Mouse (Mus musculus): ENCODE data around the gene Nxph4. TPM values are rescaled to one million over a fixed set of nuclear protein-coding genes. Genes with fewer than 3 reads are reported as not detected.

Gene Nxph4
- total RNA-seq, 2 experiments from 2014 or later: 13.6 to 14.0 TPM

DNA sequence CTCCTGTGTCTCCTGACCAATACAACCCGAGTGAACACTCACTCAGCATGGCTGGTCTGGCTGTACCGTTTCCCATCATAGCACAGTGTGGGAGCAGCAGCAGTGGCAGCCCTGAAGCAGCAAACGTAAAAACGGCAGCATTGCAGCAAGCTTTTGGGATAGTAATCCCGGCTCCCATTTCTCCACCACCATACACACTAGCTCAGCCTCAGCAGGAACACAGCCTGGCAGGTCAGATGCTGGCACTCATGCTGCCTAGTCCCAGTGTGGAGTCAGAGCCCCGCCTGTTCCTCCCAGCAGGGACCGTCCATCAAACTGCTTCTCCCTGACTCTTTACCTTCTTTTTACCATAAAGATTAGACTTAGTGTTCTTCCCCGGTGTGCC, 43.2 kb downstream of the Nxph4 start:
- no peak for DNase-seq (ENCODE audit: low spot score in 2 of 2)

DNA sequence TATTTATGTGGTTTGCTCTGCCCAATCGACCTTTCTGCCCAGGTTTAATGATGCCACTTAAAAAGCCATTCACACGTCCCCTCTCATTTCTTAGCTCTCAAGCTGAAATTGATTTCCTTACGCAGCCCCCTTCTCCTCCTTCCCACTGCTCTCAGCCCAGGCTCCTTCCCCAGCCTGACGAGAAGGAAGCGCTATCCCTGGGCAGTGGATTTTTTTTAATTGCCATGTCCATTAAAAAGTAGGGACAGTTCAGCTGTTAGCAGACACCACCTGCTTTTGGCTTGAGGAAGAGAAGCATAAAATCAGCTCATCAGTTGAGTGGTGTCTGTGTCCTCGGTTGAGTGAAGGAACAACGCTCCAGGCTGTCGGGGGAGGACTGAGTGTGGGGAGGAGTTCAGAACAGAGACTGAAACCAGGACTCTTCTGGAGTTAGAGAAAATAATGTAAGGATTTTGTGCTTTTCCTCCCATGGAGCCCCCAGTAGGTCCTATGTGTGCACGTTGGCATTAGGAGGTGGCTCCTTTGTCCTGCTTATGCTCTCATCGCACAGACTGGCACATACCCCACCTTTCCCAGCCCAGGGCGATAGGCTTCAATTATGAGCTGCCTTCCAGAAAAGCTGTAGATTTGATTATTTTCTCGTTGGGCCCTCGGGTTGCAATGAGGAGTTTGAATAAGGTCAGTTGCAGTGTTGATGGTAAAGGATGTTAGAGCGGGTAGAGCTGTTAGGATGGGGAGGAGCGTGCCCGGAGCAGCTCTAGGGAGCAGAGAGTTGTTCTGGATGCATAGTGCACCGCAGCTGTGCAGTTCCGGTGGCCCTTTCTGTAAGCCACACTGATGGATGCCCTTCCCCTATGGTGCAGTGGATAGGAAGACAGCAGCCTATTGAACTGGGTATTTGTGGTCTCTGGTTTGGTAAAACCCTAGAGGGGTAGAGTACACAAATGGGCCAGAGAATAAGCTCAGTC, 43.9 kb downstream of the Nxph4 start:
- no peak for DNase-seq (ENCODE audit: low spot score in 2 of 2)

DNA sequence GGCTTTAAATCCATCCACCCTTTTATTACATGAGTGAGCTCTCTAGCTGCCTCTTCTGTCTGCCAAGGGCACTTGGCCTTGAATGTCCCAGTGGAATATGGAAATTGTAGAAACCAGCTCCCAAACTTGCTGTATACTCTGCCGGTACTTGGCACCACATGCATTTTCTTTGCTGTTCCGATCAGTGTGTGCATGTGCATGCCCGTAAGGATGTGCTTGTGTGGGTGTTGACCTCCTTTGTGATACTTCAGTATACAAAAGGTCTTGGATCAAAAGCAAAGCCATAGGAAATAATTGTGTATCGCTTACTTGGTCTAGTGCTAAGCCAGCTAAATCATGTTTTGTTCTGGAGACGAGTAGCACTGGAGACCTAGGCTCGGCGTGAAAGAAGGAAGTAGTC, 45.5 kb downstream of the Nxph4 start:
- DNase-seq (ENCODE audit: low spot score in 2 of 2): no peak

DNA sequence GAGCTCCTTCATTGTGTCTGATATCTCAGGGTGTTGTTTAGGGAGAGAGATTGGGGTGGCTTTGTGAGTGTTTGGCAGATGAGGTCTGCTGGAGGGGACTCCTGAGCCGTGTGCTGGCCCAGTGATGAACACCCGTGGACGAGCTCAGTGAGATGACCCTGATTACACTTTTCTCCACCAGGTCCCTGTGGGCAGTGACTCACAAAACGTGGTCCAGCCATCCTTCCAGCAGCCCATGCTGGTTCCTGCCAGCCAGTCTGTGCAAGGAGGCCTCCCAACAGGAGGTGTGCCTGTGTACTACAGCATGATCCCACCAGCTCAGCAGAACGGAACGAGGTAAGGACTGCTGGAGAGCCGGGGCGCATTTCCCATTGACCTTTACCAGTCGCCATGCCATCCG, 49.1 kb downstream of the Nxph4 start:
- no peak for DNase-seq (ENCODE audit: low spot score in 2 of 2)

DNA sequence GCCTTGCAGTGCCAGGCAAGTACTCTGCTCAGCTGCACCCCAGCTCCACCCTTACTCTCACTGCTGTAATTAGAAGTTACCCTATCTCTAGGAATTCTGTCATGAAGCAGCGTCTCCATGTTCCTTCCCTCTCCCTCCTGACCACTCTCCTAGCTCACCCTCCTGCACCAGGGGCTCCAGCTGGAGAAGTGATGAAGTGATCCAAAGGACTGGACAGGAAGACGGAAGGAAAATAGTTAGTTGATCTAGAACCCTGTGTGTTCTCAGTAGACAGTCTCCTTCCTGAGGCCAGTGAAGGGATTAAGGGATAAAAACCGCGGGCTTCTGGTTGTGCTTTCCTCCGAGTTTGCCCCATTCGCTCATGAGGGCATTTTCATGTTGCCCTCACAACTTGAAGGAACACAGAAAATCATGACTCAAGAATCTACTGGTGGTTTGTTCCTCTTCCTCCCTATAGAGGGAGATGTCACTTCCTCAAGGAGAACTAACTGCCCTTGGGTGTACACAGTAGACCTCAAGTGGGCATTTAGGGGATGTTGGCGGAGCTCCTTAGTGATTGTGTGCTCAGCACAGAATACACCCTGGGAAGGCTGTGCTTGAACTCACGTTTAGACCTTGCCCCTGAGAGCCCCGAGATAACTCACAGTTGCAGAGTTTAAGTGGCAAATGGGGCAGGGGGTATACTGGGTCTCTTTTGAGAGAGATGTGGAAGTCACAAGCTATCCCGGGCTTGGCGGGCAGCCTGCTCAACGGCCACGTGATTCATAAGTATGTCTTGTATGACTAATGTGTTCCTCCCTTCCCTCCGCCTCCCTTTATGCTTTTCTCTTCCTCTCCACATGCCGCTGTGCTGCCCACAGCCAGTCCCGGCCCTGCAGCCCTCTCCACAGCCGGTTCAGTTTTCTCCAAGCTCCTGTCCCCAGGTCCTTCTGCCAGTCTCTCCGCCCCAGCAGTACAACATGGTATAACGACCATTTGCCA, 53.2 kb downstream of the Nxph4 start:
- peak in 1 of 2 experiments; percentile 38 for DNase-seq (ENCODE audit: low spot score in 2 of 2)

DNA sequence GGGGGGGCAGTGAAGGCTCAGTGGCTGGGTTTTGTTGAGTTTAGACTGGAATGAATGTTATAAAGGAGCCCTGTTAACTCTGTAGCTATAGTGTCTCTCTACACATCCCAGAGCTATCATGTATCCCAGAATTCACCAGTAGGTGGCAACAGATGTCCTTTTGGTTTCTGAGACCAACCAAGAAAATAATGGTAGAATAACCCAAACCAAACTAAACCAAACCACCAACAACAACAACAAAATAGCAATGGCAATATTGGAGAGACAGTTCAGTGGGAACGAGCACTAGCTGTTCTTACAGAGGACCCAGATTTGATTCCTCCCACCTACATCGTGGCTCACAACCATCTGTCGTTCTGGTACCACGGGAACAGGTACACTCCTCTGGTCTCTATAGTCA, 55.2 kb downstream of the Nxph4 start:
- DNase-seq (ENCODE audit: low spot score in 2 of 2): no peak

DNA sequence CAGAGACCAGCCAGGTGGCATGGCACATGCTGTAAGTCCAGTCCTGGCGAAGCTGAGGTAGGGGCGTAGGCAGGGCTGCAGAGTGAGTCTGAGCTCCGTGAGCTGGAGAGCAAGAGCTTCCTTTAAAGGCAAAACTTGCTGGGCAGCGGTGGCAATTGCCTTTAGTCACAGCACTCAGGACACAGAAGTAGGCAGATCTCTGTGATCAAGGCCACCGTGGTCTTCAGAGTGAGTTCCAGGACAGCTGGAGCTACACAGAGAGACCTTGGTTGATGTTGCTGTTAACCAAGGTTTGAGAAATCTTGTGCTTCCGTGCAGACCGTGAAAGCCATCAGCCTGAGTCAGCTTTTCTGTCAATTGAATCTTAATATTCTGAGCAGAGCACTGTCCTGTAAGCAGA, 57.1 kb downstream of the Nxph4 start:
- DNase-seq (ENCODE audit: low spot score in 2 of 2): no peak

DNA sequence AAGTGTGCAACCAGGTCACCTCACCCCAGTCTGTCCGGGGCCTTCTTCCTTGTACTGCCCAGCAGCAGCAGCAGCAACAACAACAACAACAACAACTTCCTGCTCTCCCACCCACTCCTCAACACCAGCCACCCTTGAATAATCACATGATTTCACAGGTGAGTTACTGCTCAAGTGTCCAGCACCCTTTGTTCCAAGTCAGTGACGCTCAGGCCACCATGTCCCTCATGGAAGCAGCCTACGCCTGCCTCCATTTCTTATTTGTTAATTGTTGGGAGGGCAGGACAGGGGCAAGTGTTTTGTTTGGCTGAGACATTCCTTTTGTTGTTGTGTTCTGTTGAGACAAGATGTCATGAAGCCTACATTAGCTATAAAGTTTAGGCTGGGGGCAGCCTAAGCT, 57.8 kb downstream of the Nxph4 start:
- DNase-seq (ENCODE audit: low spot score in 2 of 2): no peak

Other genes with a start within 250 kb of the Nxph4 start
- 10 to 100 TPM; 89.7 to 92.6 TPM for gene Mbd6, start 245.5 kb downstream of the Nxph4 start, total RNA-seq (2021)
- 10 to 100 TPM; 85.5 to 89.5 TPM for gene Mars, start 222.8 kb downstream of the Nxph4 start, total RNA-seq (2021)
- gene Arhgap9, start 212.6 kb downstream of the Nxph4 start, total RNA-seq (2021): 1 to 10 TPM; 2.9 to 4.2 TPM
- gene Gli1, start 192.6 kb downstream of the Nxph4 start, total RNA-seq (2021): 10 to 100 TPM; 16.4 to 17.2 TPM
- 1 to 10 TPM in 1 of 2 experiments, under 1 TPM in 1; 0.06 to 2.5 TPM for gene Inhbe, start 180.1 kb downstream of the Nxph4 start, total RNA-seq (2021)
- gene Inhbc, start 164.1 kb downstream of the Nxph4 start, total RNA-seq (2021): 1 to 10 TPM in 1 of 2 experiments, not detected in 1; 5.8 TPM
- 100 to 1,000 TPM; 157 to 164 TPM for gene R3hdm2, start 154.2 kb downstream of the Nxph4 start, total RNA-seq (2021)
- 10 to 100 TPM in 1 of 2 experiments, 1 to 10 TPM in 1; 6.4 to 11.5 TPM for gene Stac3, start 32.9 kb downstream of the Nxph4 start, total RNA-seq (2021)
- gene Ndufa4l2, start 19.6 kb downstream of the Nxph4 start, total RNA-seq (2021): 10 to 100 TPM; 57.2 to 71.7 TPM
- gene Shmt2, start 12.1 kb downstream of the Nxph4 start, total RNA-seq (2021): 10 to 100 TPM; 66.7 to 69.4 TPM
- gene Lrp1, start 86.6 kb upstream of the Nxph4 start, total RNA-seq (2021): 100 to 1,000 TPM; 283 to 301 TPM
- 10 to 100 TPM; 72.7 to 78.0 TPM for gene Stat6, start 108.4 kb upstream of the Nxph4 start, total RNA-seq (2021)
- 10 to 100 TPM; 11.6 to 13.2 TPM for gene Nemp1, start 132.3 kb upstream of the Nxph4 start, total RNA-seq (2021)
- gene Nab2, start 134.0 kb upstream of the Nxph4 start, total RNA-seq (2021): 10 to 100 TPM; 22.8 to 24.4 TPM
- 1 to 10 TPM; 1.6 to 2.1 TPM for gene Myo1a, start 170.6 kb upstream of the Nxph4 start, total RNA-seq (2021)
- under 1 TPM in 1 of 2 experiments, not detected in 1; 0.48 TPM for gene Tac2, start 189.9 kb upstream of the Nxph4 start, total RNA-seq (2021)
- gene Zbtb39, start 205.0 kb upstream of the Nxph4 start, total RNA-seq (2021): 10 to 100 TPM; 16.2 to 17.4 TPM
- 10 to 100 TPM; 13.7 to 17.4 TPM for gene Gpr182, start 217.2 kb upstream of the Nxph4 start, total RNA-seq (2021)
- 1 to 10 TPM; 1.3 to 1.9 TPM for gene Rdh1, start 225.2 kb upstream of the Nxph4 start, total RNA-seq (2021)
- 1 to 10 TPM; 2.3 to 2.5 TPM for gene Rdh16f1, start 225.2 kb upstream of the Nxph4 start, total RNA-seq (2021)
- gene Rdh9, start 241.8 kb upstream of the Nxph4 start, total RNA-seq (2021): 1 to 10 TPM in 1 of 2 experiments, not detected in 1; 4.3 TPM